Mouse (Mus musculus) adrenal gland, postnatal 14 days (tissue): ENCODE measurements around the gene Zbtb25. TPM values are rescaled to one million over a fixed set of nuclear protein-coding genes. Genes with fewer than 3 reads are reported as not detected.

ENCODE experiments used
- total RNA-seq: library from RNA; stranded (reverse); gene quantifications from 2 replicates; pipeline ENCODE4 v1.2.3, GENCODE M21; 2021

Gene Zbtb25
- total RNA-seq, 1 experiment from 2014 or later: 7.3 TPM

Other genes starting within 250 kb of the Zbtb25 start
- not detected in 2 replicates for gene Esr2, start 192.3 kb downstream of the Zbtb25 start, total RNA-seq
- not detected in 2 replicates for gene Tex21, start 122.9 kb downstream of the Zbtb25 start, total RNA-seq
- gene Mthfd1, start 114.3 kb downstream of the Zbtb25 start, total RNA-seq: 46.8 and 61.0 TPM in 2 replicates
- 3.4 and 4.3 TPM in 2 replicates for gene Akap5, start 44.7 kb downstream of the Zbtb25 start, total RNA-seq
- 6.4 and 7.0 TPM in 2 replicates for gene Zbtb1, start 664 bp upstream of the Zbtb25 start, total RNA-seq
- gene Hspa2, start 34.6 kb upstream of the Zbtb25 start, total RNA-seq: 21.9 and 23.3 TPM in 2 replicates
- gene Ppp1r36, start 47.9 kb upstream of the Zbtb25 start, total RNA-seq: 0.34 TPM in 1 of 2 replicates, not detected in the other
- gene Plekhg3, start 161.3 kb upstream of the Zbtb25 start, total RNA-seq: 16.7 and 19.4 TPM in 2 replicates